Mouse (Mus musculus) ES-E14 (cell line): ENCODE results near the gene Rin2. TPM values are rescaled to one million over a fixed set of nuclear protein-coding genes. Genes with fewer than 3 reads are reported as not detected.

Experiments
- DNase-seq: peaks from one replicate; pipeline ENCODE4 v3.0.0-alpha.2; 2013; ENCODE audit warnings: low read depth, low spot score
- H3K27ac ChIP-seq: 2 replicates; pipeline ENCODE4 v1.5.1; 2012; ENCODE audit warnings: low read depth, mild to moderate bottlenecking, low read length, moderate library complexity, mixed read lengths; ENCODE audit not compliant: poor library complexity, insufficient read depth, severe bottlenecking
- H3K36me3 ChIP-seq: 2 replicates; pipeline ENCODE4 v1.6.1; 2012; ENCODE audit warnings: mild to moderate bottlenecking, low read length, moderate library complexity, mixed read lengths; ENCODE audit not compliant: control insufficient read depth, poor library complexity, insufficient read depth, severe bottlenecking
- H3K4me1 ChIP-seq, 2 experiments: fragments of 150-350 bp in 1 of 2; sonication (generic) in 1 of 2; 2 replicates each; pipeline ENCODE4 v1.6.1; 2012; ENCODE audit warnings: low read length in 2 of 2, mild to moderate bottlenecking in 1 of 2, mixed read lengths in 1 of 2; ENCODE audit not compliant: control insufficient read depth in 2 of 2, insufficient read depth in 2 of 2, poor library complexity in 1 of 2
- H3K4me3 ChIP-seq, 2 experiments: fragments of 150-350 bp in 1 of 2; sonication (generic) in 1 of 2; 2 replicates each; pipeline ENCODE4 v1.5.1; 2012; ENCODE audit warnings: low read length in 2 of 2, low read depth in 1 of 2, mild to moderate bottlenecking in 1 of 2, mixed read lengths in 1 of 2; ENCODE audit not compliant: insufficient read depth in 1 of 2, poor library complexity in 1 of 2, severe bottlenecking in 1 of 2
- H3K9ac ChIP-seq: 2 replicates; pipeline ENCODE4 v1.6.1; 2012; ENCODE audit warnings: low read depth, mild to moderate bottlenecking, low read length, mixed read lengths; ENCODE audit not compliant: poor library complexity, insufficient read depth, severe bottlenecking
- H3K9me3 ChIP-seq: fragments of 150-350 bp; sonication (generic); 2 replicates; pipeline ENCODE4 v1.6.1; 2012; ENCODE audit warnings: low read depth, mild to moderate bottlenecking, low read length; ENCODE audit not compliant: control insufficient read depth, insufficient read depth
- CHD2 ChIP-seq: IDR thresholded peaks from 2 replicates; pipeline ENCODE4 v1.6.1; 2014; ENCODE audit warnings: mild to moderate bottlenecking, low read depth, low read length, inconsistent platforms
- HCFC1 ChIP-seq: IDR thresholded peaks from 2 replicates; pipeline ENCODE4 v1.6.1; 2012; ENCODE audit warnings: low read length, inconsistent platforms, borderline replicate concordance; ENCODE audit not compliant: insufficient read depth
- MAFK ChIP-seq: IDR thresholded peaks from 2 replicates; pipeline ENCODE4 v1.6.1; 2014; ENCODE audit warnings: mild to moderate bottlenecking, low read depth, low read length, inconsistent platforms; ENCODE audit not compliant: insufficient read depth
- ZC3H11A ChIP-seq: IDR thresholded peaks from 2 replicates; pipeline ENCODE4 v1.6.1; 2012; ENCODE audit warnings: low read depth, mild to moderate bottlenecking, inconsistent platforms, low read length, borderline replicate concordance
- ZNF384 ChIP-seq: IDR thresholded peaks from 2 replicates; pipeline ENCODE4 v1.6.1; 2012; ENCODE audit warnings: low read depth, low read length, inconsistent platforms
- in situ Hi-C, 2 experiments: fragments of 600-800 bp; cut with MboI; formaldehyde crosslinking; loops; one replicate each; pipeline ENCODE4 v1.15.1; 2025; ENCODE audit warnings: low sequenced_read_pairs in 2 of 2, inconsistent platforms in 1 of 2; ENCODE audit not compliant: unreplicated experiment in 2 of 2
- total RNA-seq: library from RNA; depleted of rRNA; stranded (reverse); fragments of 300-350 nt; gene quantifications from 2 replicates; pipeline ENCODE4 v1.2.3, GENCODE M21; 2012

The Rin2 gene
- total RNA-seq, 1 experiment: 3.7 TPM

DNA sequence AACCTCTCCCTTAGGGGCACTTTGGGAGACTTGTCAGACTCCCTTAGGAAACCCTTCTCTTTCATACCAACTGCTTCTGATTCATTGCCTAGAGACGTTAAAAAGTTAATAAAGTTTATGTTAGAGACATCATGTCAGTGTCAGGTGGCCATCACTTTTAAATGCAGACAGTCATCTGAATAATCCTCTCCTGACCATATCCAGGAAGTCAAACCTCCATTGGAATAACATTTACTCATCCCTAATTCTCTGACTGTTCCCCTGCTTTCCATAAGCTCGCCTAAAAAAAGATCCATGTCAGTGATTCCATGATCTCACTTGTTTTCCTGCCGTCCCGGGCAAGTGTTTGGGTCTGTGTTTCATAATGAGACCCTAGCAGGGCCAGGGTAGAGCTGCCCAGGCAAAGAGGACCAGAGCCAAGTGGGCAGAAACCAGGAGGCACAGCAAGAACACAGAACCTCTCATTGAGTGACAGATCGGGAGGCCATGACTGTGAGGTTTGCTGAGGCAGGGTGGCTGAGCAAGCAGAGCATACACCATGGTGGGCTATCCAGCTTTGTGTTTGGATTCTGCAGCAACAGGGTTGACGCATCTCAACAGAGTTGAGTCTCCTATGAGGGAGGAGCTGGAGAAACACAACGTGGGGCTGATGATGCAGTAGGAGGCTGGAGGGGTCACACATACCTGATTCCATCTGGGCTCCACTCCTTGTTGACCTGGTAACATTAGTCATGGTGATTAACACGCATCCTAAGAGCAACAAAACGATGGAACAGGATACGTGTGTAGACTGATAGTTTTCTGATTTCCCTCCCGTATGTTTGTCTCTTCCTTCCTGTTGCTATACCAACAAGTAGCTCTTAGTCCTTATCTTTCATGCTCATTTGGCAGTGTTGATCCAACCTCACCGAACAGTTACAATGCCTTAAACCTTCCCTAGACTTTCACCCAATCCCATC, 81.1 kb downstream of the Rin2 start:
- no peaks in the 10 kb centered on the region for H3K9me3 ChIP-seq
- DNase-seq: no peak
- no peak overlapping the region; the same call in 1 of the 2 replicates for H3K27ac ChIP-seq
- no peak overlapping the region for H3K4me3 ChIP-seq
- no peaks in the 10 kb centered on the region for H3K4me1 ChIP-seq
- in situ Hi-C loops: no loop called here
- TF ChIP-seq HCFC1 (no peak), MAFK (no peak), ZC3H11A (no peak), ZNF384 (no peak), CHD2 (no peak)
- no peaks in the 10 kb centered on the region for H3K36me3 ChIP-seq
- H3K9ac ChIP-seq: no peak overlapping the region

DNA sequence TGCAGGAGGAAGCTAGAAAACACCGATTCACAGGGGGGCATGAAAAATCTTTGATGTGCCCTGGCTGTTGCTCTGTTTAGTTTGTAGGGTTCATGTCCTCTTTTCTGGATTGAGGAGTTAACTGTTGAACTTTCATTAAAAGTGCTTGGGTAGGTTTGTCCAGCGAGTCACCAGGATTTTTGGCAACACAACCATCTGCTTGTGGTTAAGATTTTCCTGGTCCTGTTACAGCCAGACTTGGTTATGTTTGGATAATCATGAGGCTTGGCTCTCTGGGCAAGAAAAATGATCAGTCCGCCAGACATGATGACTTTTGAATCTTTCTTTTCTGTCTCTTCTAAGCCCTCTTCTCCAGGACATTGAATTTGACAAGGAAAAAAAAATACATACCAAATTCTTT, 85.1 kb downstream of the Rin2 start:
- no peak for TF ChIP-seq ZNF384
- TF ChIP-seq HCFC1: no peak
- no peak for TF ChIP-seq ZC3H11A
- TF ChIP-seq MAFK: no peak
- TF ChIP-seq CHD2: no peak
- Histone ChIP-seq H3K36me3 (no peaks in the 10 kb centered on the region), H3K27ac (no peak overlapping the region), H3K4me3 (no peak overlapping the region), H3K9ac (no peak overlapping the region), H3K4me1 (no peaks in the 10 kb centered on the region), H3K9me3 (no peaks in the 10 kb centered on the region)
- no peak for DNase-seq
- in situ Hi-C loops: no loop called here

DNA sequence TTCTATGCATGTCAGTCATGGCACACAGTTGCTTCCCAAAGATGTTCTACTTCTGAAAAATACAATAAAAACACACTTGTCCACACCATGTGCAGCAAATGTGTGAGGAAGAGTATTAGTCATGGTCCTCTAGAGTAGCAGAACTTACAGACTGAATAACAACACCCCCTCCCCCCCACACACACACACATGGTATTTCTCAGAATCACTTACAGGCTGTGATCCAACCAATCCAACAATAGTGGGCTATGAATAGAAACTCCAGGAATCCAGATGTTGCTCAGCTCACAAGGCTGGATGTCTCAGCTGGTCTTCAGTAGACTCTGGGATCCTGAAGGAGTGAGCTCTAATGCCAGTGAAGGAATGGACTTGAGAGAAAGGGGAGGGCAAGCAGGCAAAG, 86.4 kb downstream of the Rin2 start:
- H3K36me3 ChIP-seq: no peaks in the 10 kb centered on the region
- in situ Hi-C loops: no loop called here
- H3K9me3 ChIP-seq: no peaks in the 10 kb centered on the region
- H3K27ac ChIP-seq: no peak overlapping the region
- no peak for DNase-seq
- H3K4me3 ChIP-seq: no peak overlapping the region
- H3K9ac ChIP-seq: no peak overlapping the region
- H3K4me1 ChIP-seq: no peaks in the 10 kb centered on the region
- no peak for TF ChIP-seq CHD2
- no peak for TF ChIP-seq ZNF384
- no peak for TF ChIP-seq HCFC1

DNA sequence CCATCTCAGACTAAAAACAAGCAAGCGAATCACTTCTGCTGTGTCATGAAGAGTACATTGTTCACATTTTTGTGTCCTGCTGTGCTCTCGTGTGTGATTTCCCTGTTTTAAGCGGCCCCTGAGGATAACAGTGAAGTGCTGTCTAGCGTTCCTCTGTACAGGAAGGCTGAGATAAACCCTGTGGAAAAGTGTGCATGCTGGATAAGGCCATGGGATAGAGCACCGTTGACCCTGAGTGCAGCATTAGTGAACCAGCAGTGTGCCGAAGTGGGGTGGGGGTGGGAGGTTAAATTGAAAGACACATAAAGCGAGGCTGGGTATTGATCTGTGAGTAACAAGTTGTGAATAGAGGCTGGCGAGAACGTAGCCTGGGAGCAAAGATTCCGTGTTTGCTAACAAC, 94.9 kb downstream of the Rin2 start:
- H3K4me1 ChIP-seq: peaks cover 0 to 11% of the 10 kb centered on the region in 2 experiments; a peak in 1 of 4 replicates
- H3K9ac ChIP-seq: no peak overlapping the region
- H3K27ac ChIP-seq: no peak overlapping the region
- H3K36me3 ChIP-seq: no peaks in the 10 kb centered on the region
- TF ChIP-seq MAFK (0 out of 2 replicates have a peak, but pooled peaks have one; percentile 30), HCFC1 (no peak)
- H3K9me3 ChIP-seq: no peaks in the 10 kb centered on the region
- H3K4me3 ChIP-seq: no peak overlapping the region
- in situ Hi-C loops: no loop called here
- no peak for DNase-seq
